Mouse (Mus musculus): Measurements from ENCODE around the gene Mettl7b. TPM values are rescaled to one million over a fixed set of nuclear protein-coding genes. Genes with fewer than 3 reads are reported as not detected.
A peak's percentile ranks its signal among the peaks of the same experiment; 100 is the strongest.

The Mettl7b gene
- total and polyA plus RNA-seq, 3 experiments = 0.18 TPM; not detected in 2

GRCm38 (mm10) chr10:128938457-128938856, 22.3 kb downstream of the Mettl7b start:
- DNase-seq = peak; percentile 78 to 87
- H3K4me3 ChIP-seq = 0 out of 2 replicates have a peak overlapping the region, but pooled peaks have one; percentile 4
- H3K36me3 ChIP-seq (ENCODE audit: control insufficient read depth, insufficient read depth, low read length) = no peaks in the 10 kb centered on the region
- H3K27me3 ChIP-seq (ENCODE audit: control insufficient read depth, insufficient read depth, low read length) = no peaks in the 10 kb centered on the region
- H3K4me1 ChIP-seq (ENCODE audit: control insufficient read depth, insufficient read depth, low read length) = peaks cover 3% of the 10 kb centered on the region
- intact Hi-C loops (cut with DNase I) = no loop called here
- no peak overlapping the region for H3K9ac ChIP-seq (ENCODE audit: low read depth, low read length)
- 41% methylated on average over 9 of the region's 9 CpGs for WGBS
- H3K27ac ChIP-seq = peak overlapping the region; percentile 84
- H3K79me2 ChIP-seq (replicated peaks; ENCODE audit: control insufficient read depth, insufficient read depth, low read length) = no peaks in the 10 kb centered on the region
- TF ChIP-seq CTCF (IDR thresholded peaks at IDR 0.05) (no peak), EP300 (IDR thresholded peaks at IDR 0.05; ENCODE audit: insufficient read depth, low read depth, low read length) (peak; percentile 86)

GRCm38 (mm10) chr10:128937756-128938390, 22.9 kb downstream of the Mettl7b start:
- H3K4me1 ChIP-seq (ENCODE audit: control insufficient read depth, insufficient read depth, low read length) = peaks cover 3% of the 10 kb centered on the region
- 0 out of 2 replicates have a peak overlapping the region, but pooled peaks have one; percentile 4 for H3K4me3 ChIP-seq
- H3K27ac ChIP-seq = peak overlapping the region; percentile 84
- H3K36me3 ChIP-seq (ENCODE audit: control insufficient read depth, insufficient read depth, low read length) = no peaks in the 10 kb centered on the region
- H3K9ac ChIP-seq (ENCODE audit: low read depth, low read length) = no peak overlapping the region
- WGBS = 43% methylated on average over 12 of the region's 12 CpGs
- intact Hi-C loops (cut with DNase I) = no loop called here
- H3K79me2 ChIP-seq (replicated peaks; ENCODE audit: control insufficient read depth, insufficient read depth, low read length) = no peaks in the 10 kb centered on the region
- TF ChIP-seq POLR2A (IDR thresholded peaks at IDR 0.05; ENCODE audit: insufficient read depth, low read depth, low read length) (no peak), CTCF (IDR thresholded peaks at IDR 0.05) (no peak), EP300 (IDR thresholded peaks at IDR 0.05; ENCODE audit: insufficient read depth, low read depth, low read length) (no peak)
- H3K27me3 ChIP-seq (ENCODE audit: control insufficient read depth, insufficient read depth, low read length) = no peaks in the 10 kb centered on the region
- peak; percentile 43 to 47 for DNase-seq

- Histone ChIP-seq H3K4me1 (ENCODE audit: control insufficient read depth, insufficient read depth, low read length) (peaks cover 6% of the 10 kb centered on the region), H3K4me3 (peak overlapping the region; percentile 62), H3K27ac (peak overlapping the region; percentile 83), H3K27me3 (ENCODE audit: control insufficient read depth, insufficient read depth, low read length) (no peaks in the 10 kb centered on the region), H3K36me3 (ENCODE audit: control insufficient read depth, insufficient read depth, low read length) (no peaks in the 10 kb centered on the region), H3K9ac (ENCODE audit: low read depth, low read length) (peak overlapping the region; percentile 50), H3K79me2 (replicated peaks; ENCODE audit: control insufficient read depth, insufficient read depth, low read length) (no peaks in the 10 kb centered on the region)
- intact Hi-C loops (cut with DNase I) = no loop called here
- peak; percentile 61 to 68 for DNase-seq
- no peak; the same call in 1 of the 2 replicates for TF ChIP-seq POLR2A (IDR thresholded peaks at IDR 0.05; ENCODE audit: insufficient read depth, low read depth, low read length)
- no peak for TF ChIP-seq EP300 (IDR thresholded peaks at IDR 0.05; ENCODE audit: insufficient read depth, low read depth, low read length)
- no peak for TF ChIP-seq CTCF (IDR thresholded peaks at IDR 0.05)
- WGBS = 46% methylated on average over 8 of the region's 8 CpGs
Measured at GRCm38 (mm10) chr10:128935826-128936440, 24.9 kb downstream of the Mettl7b start.

- 29% methylated on average over 7 of the region's 7 CpGs for WGBS
- Histone ChIP-seq H3K79me2 (replicated peaks; ENCODE audit: control insufficient read depth, insufficient read depth, low read length) (no peaks in the 10 kb centered on the region), H3K4me1 (ENCODE audit: control insufficient read depth, insufficient read depth, low read length) (peaks cover 6% of the 10 kb centered on the region), H3K36me3 (ENCODE audit: control insufficient read depth, insufficient read depth, low read length) (no peaks in the 10 kb centered on the region), H3K27ac (peak overlapping the region; percentile 83), H3K27me3 (ENCODE audit: control insufficient read depth, insufficient read depth, low read length) (no peaks in the 10 kb centered on the region), H3K9ac (ENCODE audit: low read depth, low read length) (peak overlapping the region; percentile 50), H3K4me3 (peak overlapping the region; percentile 62)
- DNase-seq = peak; percentile 24 to 40
- peak; percentile 61 for TF ChIP-seq CTCF (IDR thresholded peaks at IDR 0.05)
- TF ChIP-seq POLR2A (IDR thresholded peaks at IDR 0.05; ENCODE audit: insufficient read depth, low read depth, low read length) = no peak
- intact Hi-C loops (cut with DNase I) = no loop called here
Measured at GRCm38 (mm10) chr10:128934997-128935787, 25.6 kb downstream of the Mettl7b start.

GRCm38 (mm10) chr10:128933976-128934721, 26.6 kb downstream of the Mettl7b start:
- Histone ChIP-seq H3K4me1 (ENCODE audit: control insufficient read depth, insufficient read depth, low read length) (peaks cover 8% of the 10 kb centered on the region), H3K9ac (ENCODE audit: low read depth, low read length) (peak overlapping the region; percentile 19), H3K4me3 (peak overlapping the region; percentile 62), H3K27me3 (ENCODE audit: control insufficient read depth, insufficient read depth, low read length) (no peaks in the 10 kb centered on the region), H3K36me3 (ENCODE audit: control insufficient read depth, insufficient read depth, low read length) (no peaks in the 10 kb centered on the region), H3K79me2 (replicated peaks; ENCODE audit: control insufficient read depth, insufficient read depth, low read length) (no peaks in the 10 kb centered on the region), H3K27ac (peak overlapping the region; percentile 83)
- peak in 1 of 2 experiments; percentile 32 for DNase-seq
- WGBS = 3% methylated on average over 21 of the region's 21 CpGs
- no peak for TF ChIP-seq EP300 (IDR thresholded peaks at IDR 0.05; ENCODE audit: insufficient read depth, low read depth, low read length)
- no peak for TF ChIP-seq CTCF (IDR thresholded peaks at IDR 0.05)
- TF ChIP-seq POLR2A (IDR thresholded peaks at IDR 0.05; ENCODE audit: insufficient read depth, low read depth, low read length) = no peak
- intact Hi-C loops (cut with DNase I) = no loop called here
